Mouse (Mus musculus) CD8-positive naive resting alpha-beta T cell, adult 2 months (primary cell): ENCODE data around the gene Fscn2.
"Not testable (repeated sequence)": the region's sequence is repeated elsewhere in the genome, so short reads cannot be mapped to it uniquely, and the experiment has no call there.

Experiments used
- DNase-seq, 2 experiments: peaks; one replicate each; pipeline ENCODE4 v3.0.0; 2022; ENCODE audit warnings: low read depth in 2 of 2, low spot score in 2 of 2

Fscn2 gene

GRCm38 (mm10) chr11:120395661-120396060 is 34.3 kb downstream of the Fscn2 start:
- no peak for DNase-seq

DNA sequence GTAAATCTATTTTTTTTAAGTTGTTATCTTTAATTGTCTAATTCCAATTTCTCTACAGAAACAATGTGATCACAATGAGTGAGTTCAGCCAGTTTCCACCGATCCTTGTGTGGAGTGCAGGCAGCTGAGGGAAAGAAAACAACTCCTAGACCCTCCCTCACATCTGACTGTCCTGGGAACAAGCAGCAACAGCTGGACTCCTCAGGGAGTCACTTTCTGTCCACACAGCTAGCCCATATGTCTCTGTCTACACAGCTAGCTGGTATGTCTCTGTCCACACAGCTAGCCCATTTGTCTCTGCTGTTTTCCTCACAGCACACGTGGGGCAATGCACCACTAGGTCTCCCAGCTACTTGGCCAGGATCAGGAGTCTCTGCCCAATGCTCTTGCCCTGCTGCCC is 36.3 kb downstream of the Fscn2 start:
- no peak for DNase-seq

DNA sequence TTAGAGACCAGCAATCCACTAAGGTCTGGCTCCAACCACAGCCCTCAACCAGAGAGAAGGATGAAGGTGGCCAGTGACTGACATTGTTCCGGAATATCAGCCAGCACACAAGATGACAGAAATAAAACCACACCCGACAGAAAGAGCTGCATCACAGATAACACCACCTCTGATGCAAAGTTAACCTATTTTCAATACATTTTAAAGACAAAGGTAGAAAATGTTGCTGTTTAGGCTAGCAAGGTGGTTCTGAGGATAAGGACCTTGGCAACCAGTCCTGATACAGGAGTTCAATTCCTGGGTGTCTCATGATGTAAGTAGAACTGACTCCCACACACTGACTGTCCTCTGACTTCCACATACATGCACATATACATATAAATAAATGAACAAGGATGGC is 38.0 kb downstream of the Fscn2 start:
- DNase-seq: no peak

- no peak for DNase-seq
These were observed 43.5 kb downstream of the Fscn2 start for GRCm38 (mm10) chr11:120404814-120405213.

DNA sequence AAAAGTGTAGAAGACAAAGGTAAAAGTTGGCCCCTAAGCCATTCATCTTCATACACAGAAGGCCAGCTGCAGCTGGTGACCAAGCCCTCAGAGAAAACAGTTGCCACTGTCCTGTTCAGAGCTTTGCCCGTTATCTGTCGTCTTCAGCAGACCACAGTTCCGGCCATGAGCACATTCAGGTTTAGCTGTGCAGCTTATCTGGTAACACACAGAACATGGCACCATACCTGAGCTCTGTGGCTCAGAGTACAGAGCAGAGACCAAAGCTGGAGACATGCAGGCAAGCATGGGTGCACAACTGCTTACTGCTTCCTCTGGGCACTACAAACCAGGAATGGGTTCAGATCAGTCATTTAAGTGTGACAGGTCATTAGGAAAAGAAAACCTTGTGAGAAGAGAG is 44.5 kb downstream of the Fscn2 start:
- no peak for DNase-seq

DNA sequence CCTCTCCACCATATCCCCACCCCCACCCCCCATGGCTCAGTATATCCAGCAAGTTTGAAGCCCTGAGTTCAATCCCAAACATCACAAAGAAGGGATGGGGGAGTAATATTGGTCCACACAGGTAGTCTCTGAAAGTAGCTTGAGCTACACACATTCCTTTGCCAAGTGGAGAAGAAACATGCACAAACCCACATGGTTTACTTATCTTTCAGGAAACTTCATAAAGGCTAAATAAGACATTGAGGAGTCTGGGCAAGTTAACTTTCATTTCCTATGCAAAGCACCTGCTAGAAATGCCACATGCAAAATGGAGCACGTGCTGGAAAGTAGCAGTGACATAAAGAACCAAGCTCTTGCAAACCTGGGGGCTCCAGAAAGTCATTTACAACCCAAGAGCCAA is 45.1 kb downstream of the Fscn2 start:
- no peak for DNase-seq

DNA sequence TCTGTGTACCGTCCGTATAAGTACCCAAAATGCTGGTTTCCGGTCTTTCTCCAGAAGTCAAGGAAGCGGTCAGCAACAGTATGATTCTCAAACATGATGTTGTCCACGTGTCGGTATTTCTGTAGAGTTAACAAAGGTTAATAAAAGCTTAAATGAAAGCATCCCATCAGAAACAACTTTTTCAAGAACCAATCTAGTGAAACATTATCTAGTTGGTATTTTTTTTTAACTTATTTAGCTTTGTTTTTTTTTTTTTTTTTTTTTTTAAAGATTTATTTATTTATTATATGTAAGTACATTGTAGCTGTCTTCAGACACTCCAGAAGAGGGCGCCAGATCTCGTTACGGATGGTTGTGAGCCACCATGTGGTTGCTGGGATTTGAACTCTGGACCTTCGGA is 52.3 kb downstream of the Fscn2 start:
- DNase-seq: not testable (repeated sequence)
